Mouse (Mus musculus) adrenal gland, postnatal 10 days (tissue): ENCODE measurements around the gene Krt13. TPM values are rescaled to one million over a fixed set of nuclear protein-coding genes. Genes with fewer than 3 reads are reported as not detected.

Experiments
- DNase-seq: peaks from one replicate; pipeline ENCODE4 v3.0.0; 2021; ENCODE audit warnings: mixed read lengths
- total RNA-seq, 2 experiments: library from RNA; stranded (reverse); gene quantifications; 2 replicates each; pipeline ENCODE4 v1.2.3; 2021

Krt13 gene
- total RNA-seq, 2 experiments from 2014 or later: not detected

GRCm38 (mm10) chr11:100112935-100113741 lies 8.2 kb downstream of the Krt13 start:
- no peak for DNase-seq

- DNase-seq: no peak
Observed at GRCm38 (mm10) chr11:100105576-100106122, 15.7 kb downstream of the Krt13 start, which contains the start of gene Krt36. TSS of gene Krt36 (minus strand) at chr11:100105626.

GRCm38 (mm10) chr11:100102693-100103429 lies 18.5 kb downstream of the Krt13 start:
- no peak for DNase-seq

- no peak for DNase-seq
Observed at GRCm38 (mm10) chr11:100100391-100100790, 21.0 kb downstream of the Krt13 start.

- no peak for DNase-seq
Observed at GRCm38 (mm10) chr11:100097819-100098218, 23.5 kb downstream of the Krt13 start.

- DNase-seq: no peak
Observed at GRCm38 (mm10) chr11:100096141-100096540, 25.2 kb downstream of the Krt13 start, which contains the start of gene Krt35. TSS of gene Krt35 (minus strand) at chr11:100096241.

- DNase-seq: no peak
Observed at GRCm38 (mm10) chr11:100088378-100089025, 32.9 kb downstream of the Krt13 start.

- no peak for DNase-seq
Observed at GRCm38 (mm10) chr11:100087861-100088260, 33.5 kb downstream of the Krt13 start, which contains the start of gene Krt32. TSS of gene Krt32 (minus strand) at chr11:100088226.

- DNase-seq: no peak
Observed at GRCm38 (mm10) chr11:100073873-100074272, 47.5 kb downstream of the Krt13 start.

Other genes starting within 250 kb of the Krt13 start
- gene Krtap9-1, start 248.2 kb downstream of the Krt13 start, total RNA-seq: not detected
- gene Gm11567, start 242.4 kb downstream of the Krt13 start, total RNA-seq: not detected
- not detected for gene Krtap31-1, start 213.6 kb downstream of the Krt13 start, total RNA-seq
- gene Gm11565, start 206.8 kb downstream of the Krt13 start, total RNA-seq: not detected
- gene Krtap31-2, start 185.3 kb downstream of the Krt13 start, total RNA-seq: not detected
- not detected for gene Krtap9-5, start 173.1 kb downstream of the Krt13 start, total RNA-seq
- gene Krtap29-1, start 142.5 kb downstream of the Krt13 start, total RNA-seq: not detected
- not detected for gene Krtap16-1, start 135.0 kb downstream of the Krt13 start, total RNA-seq
- gene Krtap17-1, start 127.6 kb downstream of the Krt13 start, total RNA-seq: not detected
- gene Krt33a, start 105.4 kb downstream of the Krt13 start, total RNA-seq: not detected
- not detected for gene Krt33b, start 91.7 kb downstream of the Krt13 start, total RNA-seq
- gene Krt34, start 80.0 kb downstream of the Krt13 start, total RNA-seq: not detected
- gene Krt31, start 71.0 kb downstream of the Krt13 start, total RNA-seq: not detected
- not detected for gene Krt32, start 33.3 kb downstream of the Krt13 start, total RNA-seq
- gene Krt35, start 25.3 kb downstream of the Krt13 start, total RNA-seq: not detected
- under 1 TPM; 0.21 to 0.51 TPM for gene Krt36, start 15.9 kb downstream of the Krt13 start, total RNA-seq
- gene Krt15, start 14.4 kb upstream of the Krt13 start, total RNA-seq: not detected
- gene Krt19, start 27.1 kb upstream of the Krt13 start, total RNA-seq: 10 to 100 TPM in 1 of 2 experiments, 1 to 10 TPM in 1; 9.5 to 11.0 TPM
- under 1 TPM in 1 of 2 experiments, not detected in 1; 0.21 TPM for gene Krt9, start 71.7 kb upstream of the Krt13 start, total RNA-seq
- gene Krt14, start 86.0 kb upstream of the Krt13 start, total RNA-seq: 1 to 10 TPM in 1 of 2 experiments, under 1 TPM in 1; 0.45 to 1.2 TPM
- gene Krt16, start 127.3 kb upstream of the Krt13 start, total RNA-seq: not detected
- gene Krt17, start 139.5 kb upstream of the Krt13 start, total RNA-seq: not detected
- not detected for gene Krt42, start 148.3 kb upstream of the Krt13 start, total RNA-seq
- gene Eif1, start 198.3 kb upstream of the Krt13 start, total RNA-seq: 1,000 to 10,000 TPM in 1 of 2 experiments, 100 to 1,000 TPM in 1; 930 to 1,143 TPM
- gene Gast, start 212.8 kb upstream of the Krt13 start, total RNA-seq: not detected
- 10 to 100 TPM; 42.8 to 54.2 TPM for gene Hap1, start 234.6 kb upstream of the Krt13 start, total RNA-seq